Mouse (Mus musculus): ENCODE measurements around the gene Usp35.

Usp35 gene

DNA sequence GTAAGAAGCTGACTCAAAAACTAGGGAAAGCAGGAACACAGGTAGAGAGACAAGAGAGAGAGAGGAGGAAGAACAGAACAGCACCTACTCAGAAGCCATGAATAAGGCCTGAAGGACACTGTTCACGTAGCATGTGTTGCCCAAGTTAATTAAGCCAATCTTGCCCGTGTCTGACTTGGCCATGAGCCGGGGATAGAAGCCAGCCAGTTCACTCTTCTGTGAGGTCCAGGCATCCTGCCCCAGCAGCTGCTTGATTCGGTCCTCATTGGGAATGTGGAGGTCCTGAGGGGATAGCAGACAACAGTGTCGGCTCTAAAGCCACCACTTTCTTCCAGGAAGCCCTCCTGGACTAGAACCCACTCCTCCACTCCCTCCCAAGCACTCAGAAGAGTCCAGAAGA is 17.2 kb downstream of the Usp35 start:
- in situ Hi-C loops (cut with MboI, MseI) = no loop called here

DNA sequence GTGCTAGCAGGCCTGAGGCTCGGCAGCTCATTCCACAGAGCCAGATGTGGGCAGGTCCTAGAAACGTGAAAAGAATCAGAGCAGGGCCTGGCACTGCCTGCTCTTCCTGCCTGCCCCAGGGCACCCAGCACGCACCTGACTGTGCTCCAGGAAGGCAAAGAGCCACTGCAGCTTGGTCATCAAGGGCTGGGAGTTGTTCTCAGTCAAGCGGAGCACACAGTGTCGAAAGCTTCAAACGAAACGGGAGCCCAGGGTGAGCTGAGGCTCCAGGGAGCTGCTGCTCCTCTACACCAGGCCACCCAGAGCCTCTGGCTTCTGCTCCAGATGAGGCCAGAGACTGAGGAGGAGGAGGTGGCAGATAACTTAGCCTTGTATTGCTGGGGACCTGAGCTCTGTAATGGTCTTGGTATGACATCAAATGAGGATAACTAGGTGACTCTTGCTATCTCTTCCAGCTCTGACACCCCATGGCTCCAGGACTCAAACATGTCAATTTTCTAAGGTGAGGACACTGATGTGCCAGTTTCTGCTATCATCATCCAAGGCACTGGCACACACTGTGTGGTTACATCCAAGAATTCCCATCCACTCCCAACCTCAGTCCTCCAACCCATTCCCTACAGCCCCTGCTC is 18.3 kb downstream of the Usp35 start:
- in situ Hi-C loops (cut with MboI, MseI) = no loop called here

- in situ Hi-C loops (cut with MboI, MseI) = no loop called here
These were observed 19.0 kb downstream of the Usp35 start for GRCm38 (mm10) chr7:97312856-97313255.

DNA sequence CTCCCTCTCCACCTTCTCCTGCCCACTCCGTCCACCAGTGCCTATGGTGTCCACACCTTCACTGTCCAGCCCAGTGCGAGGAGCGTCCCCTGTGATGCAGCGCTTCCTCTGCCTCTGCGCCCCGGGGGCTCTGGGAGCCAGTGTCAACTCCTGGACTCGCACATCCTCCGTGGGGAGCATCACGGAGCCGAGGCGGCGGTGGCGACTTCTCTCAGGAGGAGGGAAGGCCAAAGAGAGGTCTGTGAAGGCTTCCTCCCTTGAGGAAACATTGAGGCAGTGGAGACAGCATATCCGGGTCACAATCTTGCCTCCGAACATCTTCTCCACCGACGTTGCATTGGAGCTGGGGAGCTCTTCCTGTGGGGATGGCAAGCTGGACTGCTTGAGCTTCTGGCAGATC is 19.6 kb downstream of the Usp35 start:
- in situ Hi-C loops (cut with MboI, MseI) = no loop called here

- in situ Hi-C loops (cut with MboI, MseI) = no loop called here
These were observed 20.2 kb downstream of the Usp35 start for GRCm38 (mm10) chr7:97311620-97312019.

DNA sequence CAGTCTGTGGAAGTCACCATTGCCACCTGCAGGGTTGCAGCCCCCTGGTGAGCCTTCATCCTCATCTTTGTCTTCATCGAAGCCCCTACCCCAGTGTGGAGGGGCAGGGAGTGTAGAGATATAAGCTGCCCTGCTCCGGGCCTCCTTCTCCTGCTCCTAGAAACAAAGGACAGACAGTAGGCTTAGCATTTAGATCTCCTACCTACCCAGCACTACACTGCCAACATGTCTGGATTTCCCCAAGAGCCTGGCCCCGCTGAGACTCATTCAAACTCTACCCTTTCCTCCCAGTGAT is 21.5 kb downstream of the Usp35 start:
- in situ Hi-C loops (cut with MboI, MseI) = no loop called here

GRCm38 (mm10) chr7:97309461-97310340 is 22.1 kb downstream of the Usp35 start:
- in situ Hi-C loops (cut with MboI, MseI) = no loop called here

GRCm38 (mm10) chr7:97307546-97307945 is 24.3 kb downstream of the Usp35 start:
- in situ Hi-C loops (cut with MboI, MseI) = no loop called here

- in situ Hi-C loops (cut with MboI, MseI) = no loop called here
These were observed 25.0 kb downstream of the Usp35 start for GRCm38 (mm10) chr7:97306813-97307212.

- in situ Hi-C loops (cut with MboI, MseI) = no loop called here
These were observed 26.6 kb downstream of the Usp35 start for GRCm38 (mm10) chr7:97305206-97305605.

DNA sequence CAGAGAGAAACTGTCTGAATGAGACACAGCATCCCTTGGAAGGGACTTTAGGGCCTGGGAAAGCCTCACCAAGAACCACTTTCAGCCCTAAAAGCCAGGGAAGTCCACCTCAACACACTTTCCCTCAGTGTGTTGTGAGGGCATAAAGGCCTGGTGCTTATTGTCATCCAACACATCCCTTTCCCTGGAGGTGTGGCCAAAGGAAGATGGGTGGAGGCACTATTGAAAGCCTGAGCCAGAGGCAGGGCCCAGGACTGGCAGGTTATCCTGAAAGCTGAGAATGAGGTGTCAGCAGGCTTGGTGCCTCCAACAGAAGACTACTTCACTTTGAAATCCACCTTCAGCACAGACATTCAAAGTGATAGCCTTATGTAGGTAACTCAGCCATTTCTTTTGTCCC is 27.3 kb downstream of the Usp35 start:
- in situ Hi-C loops (cut with MboI, MseI) = no loop called here

DNA sequence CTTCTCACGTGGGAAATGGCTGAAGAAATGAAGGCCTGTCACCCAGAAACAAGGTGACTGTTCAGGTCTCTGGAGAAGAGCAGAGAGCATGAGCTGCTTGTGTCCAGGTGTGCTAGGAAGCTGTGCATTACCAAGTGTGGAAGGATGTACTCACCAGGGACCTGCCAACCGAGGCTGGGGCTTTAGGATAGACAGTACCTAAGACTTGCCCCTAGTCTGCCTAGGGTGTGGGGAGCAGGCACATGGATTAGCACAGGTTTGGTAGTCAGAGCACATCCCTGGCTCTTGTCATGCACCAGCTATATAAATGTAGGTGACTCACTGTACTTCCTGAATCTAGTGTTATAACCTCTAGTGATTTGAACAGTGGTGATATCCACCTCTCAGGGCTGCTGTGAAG is 28.2 kb downstream of the Usp35 start:
- in situ Hi-C loops (cut with MboI, MseI) = no loop called here

DNA sequence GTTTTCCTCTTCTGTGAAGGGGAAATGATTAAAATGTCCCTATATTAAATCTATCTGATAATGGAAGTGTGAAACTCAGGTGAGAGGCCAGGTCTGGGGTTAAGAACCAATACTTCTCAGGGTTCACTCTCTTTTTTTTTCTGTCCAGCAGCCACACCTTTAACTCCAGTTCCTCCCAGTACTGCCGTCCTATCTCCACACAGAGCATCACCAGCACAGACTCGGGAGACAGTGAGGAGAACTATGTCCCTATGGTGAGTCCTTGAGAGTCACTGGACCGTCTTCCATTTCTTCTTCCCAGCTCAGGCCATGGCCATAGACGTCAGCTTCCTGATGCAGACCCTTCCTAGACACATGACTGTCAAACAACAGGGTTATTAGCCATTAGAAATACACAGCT is 28.9 kb downstream of the Usp35 start:
- in situ Hi-C loops (cut with MboI, MseI) = no loop called here

- in situ Hi-C loops (cut with MboI, MseI) = no loop called here
These were observed 29.6 kb downstream of the Usp35 start for GRCm38 (mm10) chr7:97302261-97302660.

DNA sequence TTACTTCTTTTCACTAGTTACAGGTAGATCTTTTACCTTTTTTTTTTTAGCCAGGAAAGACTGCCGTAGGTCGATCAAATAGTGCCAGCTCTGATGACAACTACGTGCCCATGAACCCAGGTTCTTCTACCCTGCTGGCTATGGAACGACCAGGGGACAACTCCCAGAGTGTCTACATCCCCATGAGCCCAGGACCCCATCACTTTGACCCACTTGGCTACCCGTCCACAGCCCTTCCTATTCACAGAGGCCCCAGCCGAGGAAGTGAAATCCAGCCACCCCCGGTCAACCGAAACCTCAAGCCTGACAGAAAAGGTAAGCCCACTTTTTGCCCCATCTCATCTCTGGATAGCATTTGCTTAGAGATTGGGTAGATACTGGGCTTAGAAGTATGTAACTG is 30.5 kb downstream of the Usp35 start:
- in situ Hi-C loops (cut with MboI, MseI) = no loop called here

GRCm38 (mm10) chr7:97300914-97301313 is 30.9 kb downstream of the Usp35 start:
- in situ Hi-C loops (cut with MboI, MseI) = no loop called here

GRCm38 (mm10) chr7:97298943-97299342 is 32.9 kb downstream of the Usp35 start:
- in situ Hi-C loops (cut with MboI, MseI) = loop anchor here (5.0 kb wide), 1 partner anchor 332 kb away; no protein-coding TSS in a partner anchor

DNA sequence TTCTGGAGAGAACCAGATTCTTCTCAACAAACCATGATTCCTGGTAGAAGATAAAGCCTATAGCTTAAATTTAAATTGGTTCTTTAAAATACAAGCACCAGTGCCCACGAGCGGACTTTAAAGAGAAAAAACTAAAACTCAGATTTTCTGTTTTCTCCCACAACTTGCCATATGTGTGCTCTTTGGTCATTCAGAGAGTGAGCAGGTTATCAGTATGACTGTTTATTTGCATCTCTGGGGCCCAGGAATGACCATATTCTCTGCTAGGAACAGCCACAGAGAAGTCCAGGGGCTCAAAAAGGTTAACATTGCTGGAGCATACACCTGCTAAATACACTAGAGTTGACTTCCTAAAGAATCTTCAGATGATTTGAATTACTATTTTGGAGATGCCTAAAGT is 33.5 kb downstream of the Usp35 start:
- in situ Hi-C loops (cut with MboI, MseI) = loop anchor here (5.0 kb wide), 1 partner anchor 331 kb away; no protein-coding TSS in a partner anchor

DNA sequence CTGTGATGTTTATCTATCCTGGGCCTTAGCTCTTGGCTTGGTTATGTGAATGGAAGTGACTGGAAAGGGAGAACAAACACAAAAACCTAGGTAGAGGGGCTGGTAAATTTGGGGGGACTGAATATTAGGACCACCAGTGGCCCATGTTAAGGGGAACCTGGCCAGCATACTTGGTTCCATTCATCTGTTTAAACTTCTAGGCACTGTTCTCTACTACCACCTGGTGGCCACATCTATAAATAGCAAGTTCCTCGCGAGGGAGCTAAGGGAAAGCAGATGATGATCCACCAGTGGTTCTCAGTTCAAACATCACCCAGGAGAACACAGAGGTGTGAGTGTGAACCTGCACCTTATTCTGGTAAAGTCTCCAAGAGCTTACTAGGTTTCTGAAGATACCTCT is 34.4 kb downstream of the Usp35 start:
- in situ Hi-C loops (cut with MboI, MseI) = loop anchor here (5.0 kb wide), 1 partner anchor 330 kb away; no protein-coding TSS in a partner anchor

DNA sequence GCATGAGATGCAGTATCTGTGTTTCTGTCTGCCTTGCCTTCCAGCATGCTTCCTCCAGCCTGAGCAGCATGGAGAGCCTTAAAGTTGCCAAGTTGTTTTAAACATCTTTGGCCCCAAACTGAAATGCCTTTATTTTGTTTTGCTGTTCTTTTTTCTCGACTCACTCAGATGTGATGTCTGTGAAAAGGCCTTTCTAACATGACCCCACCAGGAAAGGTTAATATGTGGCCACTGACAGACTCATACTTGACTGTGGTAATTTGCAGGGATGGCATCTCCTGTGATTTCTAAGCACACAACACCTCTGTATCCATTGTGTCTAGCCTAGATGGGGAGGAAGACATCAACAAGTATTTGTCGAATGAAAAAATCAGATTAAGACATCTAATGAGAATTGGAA is 34.8 kb downstream of the Usp35 start:
- in situ Hi-C loops (cut with MboI, MseI) = loop anchor here (5.0 kb wide), 1 partner anchor 330 kb away; no protein-coding TSS in a partner anchor

DNA sequence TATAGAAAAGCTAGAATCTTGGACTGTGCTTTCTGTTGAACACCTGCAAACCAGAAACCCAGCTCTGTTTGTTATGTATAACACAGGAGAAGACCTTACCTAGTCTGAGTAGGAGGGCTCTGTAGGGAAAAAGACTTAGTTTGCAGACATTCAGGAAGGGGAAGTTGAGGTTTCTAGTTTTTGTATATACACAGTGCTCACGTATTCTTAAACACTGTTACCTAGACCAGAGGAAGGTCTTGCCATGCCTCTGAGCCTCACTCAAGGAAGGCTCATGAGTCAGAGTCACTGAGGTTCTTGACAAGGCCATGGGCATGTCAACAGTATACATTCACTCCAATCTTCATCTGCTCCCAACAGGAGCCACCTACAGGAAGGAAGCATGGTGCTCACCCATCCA is 60.8 kb downstream of the Usp35 start:
- in situ Hi-C loops (cut with MboI, MseI) = no loop called here

DNA sequence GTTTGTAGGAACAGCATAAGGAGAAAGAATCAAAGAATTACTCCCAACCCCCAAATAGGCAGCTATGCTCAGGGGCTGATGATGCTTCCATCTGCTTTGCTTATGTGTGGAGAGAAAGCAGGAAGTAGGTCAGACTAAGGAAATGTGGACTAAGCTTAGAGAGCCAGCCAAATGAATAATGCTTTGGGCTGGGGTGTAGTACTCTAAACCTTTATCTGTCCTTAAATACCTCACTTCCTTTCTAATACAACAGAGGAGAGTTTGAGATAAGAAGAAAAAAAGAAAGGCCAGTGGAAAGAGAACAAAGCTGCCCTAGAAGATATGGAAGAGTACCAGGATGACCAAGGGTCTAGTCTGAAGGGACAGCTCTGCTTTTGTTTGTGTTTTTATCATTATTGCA is 61.5 kb downstream of the Usp35 start:
- in situ Hi-C loops (cut with MboI, MseI) = no loop called here

DNA sequence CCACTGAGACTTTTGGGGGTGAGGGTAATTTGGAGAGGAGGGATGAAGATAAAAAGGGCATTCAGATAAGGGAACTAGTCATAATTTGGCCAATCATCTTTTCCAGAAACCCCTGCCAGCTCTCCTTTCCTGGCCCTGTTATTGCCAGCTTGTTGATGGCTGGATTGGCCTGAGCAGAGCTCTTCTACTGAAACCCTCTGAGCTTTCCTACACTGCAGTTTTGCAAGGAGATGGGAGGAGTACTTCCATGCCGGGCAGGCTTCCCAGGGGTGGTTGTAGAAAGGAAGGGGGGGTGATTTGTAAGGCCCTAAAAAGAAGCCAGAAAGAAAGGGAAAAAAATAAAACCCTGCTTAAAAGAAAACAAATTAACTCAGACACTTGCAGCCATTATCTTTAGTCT is 69.3 kb downstream of the Usp35 start:
- in situ Hi-C loops (cut with MboI, MseI) = no loop called here
